Mouse (Mus musculus) cerebellum, adult 2 months (tissue): ENCODE results near the gene Rundc3b. TPM values are rescaled to one million over a fixed set of nuclear protein-coding genes. Genes with fewer than 3 reads are reported as not detected.

Experiments used
- DNase-seq, 2 experiments: peaks; one replicate each; pipeline ENCODE4 v3.0.0; 2021
- H3K27ac ChIP-seq: fragments of 200-500 bp; 2 replicates; pipeline ENCODE4 v1.5.1; 2012; ENCODE audit warnings: low read length, control low read depth, inconsistent platforms; ENCODE audit not compliant: insufficient read depth
- H3K27me3 ChIP-seq: fragments of 200-500 bp; 2 replicates; pipeline ENCODE4 v1.6.1; 2012; ENCODE audit warnings: inconsistent platforms, mild to moderate bottlenecking, low read length, moderate library complexity; ENCODE audit not compliant: control insufficient read depth, insufficient read depth
- H3K4me1 ChIP-seq: fragments of 200-500 bp; 2 replicates; pipeline ENCODE4 v1.6.1; 2011; ENCODE audit warnings: low read length; ENCODE audit not compliant: control insufficient read depth, insufficient read depth
- H3K4me3 ChIP-seq: fragments of 200-500 bp; replicated peaks from 2 replicates; pipeline ENCODE3; 2011; ENCODE audit warnings: mild to moderate bottlenecking, low read depth, low read length, control low read depth; ENCODE audit not compliant: insufficient read depth
- CTCF ChIP-seq: fragments of 200-500 bp; IDR thresholded peaks from 2 replicates; pipeline ENCODE4 v1.5.1; 2011; ENCODE audit warnings: low read depth, mild to moderate bottlenecking, control low read depth, low read length, moderate library complexity, borderline replicate concordance; ENCODE audit not compliant: insufficient read depth
- POLR2A ChIP-seq: fragments of 200-500 bp; IDR thresholded peaks from 2 replicates; pipeline ENCODE4 v1.6.1; 2011; ENCODE audit warnings: low read length, control low read depth, borderline replicate concordance; ENCODE audit not compliant: insufficient read depth
- polyA plus RNA-seq: library from polyadenylated mRNA; depleted of rRNA; stranded (reverse); fragments of >200 nt; gene quantifications from 2 replicates; pipeline ENCODE4 v1.2.3, GENCODE M21; 2012; rRNA removed

Gene Rundc3b
- polyA plus RNA-seq, 1 experiment = 15.5 TPM

- H3K4me1 ChIP-seq = no peaks in the 10 kb centered on the region
- TF ChIP-seq POLR2A (no peak), CTCF (no peak)
- no peak overlapping the region for H3K4me3 ChIP-seq
- no peak overlapping the region for H3K27ac ChIP-seq
- DNase-seq = no peak
- no peaks in the 10 kb centered on the region for H3K27me3 ChIP-seq
Measured at GRCm38 (mm10) chr5:8455565-8455964, 167.2 kb downstream of the Rundc3b start.

Other genes starting within 250 kb of the Rundc3b start
- gene Dbf4, start 200.2 kb downstream of the Rundc3b start, polyA plus RNA-seq = 1.2 and 1.6 TPM in 2 replicates
- 12.3 and 13.6 TPM in 2 replicates for gene Slc25a40, start 200.1 kb downstream of the Rundc3b start, polyA plus RNA-seq
- gene Abcb1a, start 37.1 kb upstream of the Rundc3b start, polyA plus RNA-seq = 20.5 and 21.5 TPM in 2 replicates
- 1.5 TPM in 2 replicates for gene Abcb1b, start 175.2 kb upstream of the Rundc3b start, polyA plus RNA-seq